Mouse (Mus musculus): ENCODE results near the gene Wfdc3.

GRCm38 (mm10) chr2:164785481-164786387 is 40.0 kb upstream of the Wfdc3 start, which contains the start of gene Snx21:
- peak; percentile 24 for TF ChIP-seq POLR2A (IDR thresholded peaks at IDR 0.05; ENCODE audit: low read depth, low read length)
- peak; percentile 23; the same call in 1 of the 2 replicates for TF ChIP-seq CTCF (conservative IDR thresholded peaks at IDR 0.05; ENCODE audit: insufficient read depth, insufficient read length, low read depth, low read length)
